Mouse (Mus musculus) gastrocnemius, adult 2 months (tissue): ENCODE results near the gene Adgra3. TPM values are rescaled to one million over a fixed set of nuclear protein-coding genes. Genes with fewer than 3 reads are reported as not detected.

Experiments used
- DNase-seq: peaks from one replicate; pipeline ENCODE4 v3.0.0; 2022
- H3K27ac ChIP-seq: fragments of 200-600 bp; 2 replicates; pipeline ENCODE4 v1.8.1; 2022; ENCODE audit warnings: mild to moderate bottlenecking
- H3K4me3 ChIP-seq: fragments of 200-600 bp; 2 replicates; pipeline ENCODE4 v1.8.1; 2022; ENCODE audit warnings: mild to moderate bottlenecking, moderate library complexity
- CTCF ChIP-seq: fragments of 200-600 bp; IDR thresholded peaks from 2 replicates; pipeline ENCODE4 v1.8.1; 2022; ENCODE audit warnings: antibody characterized with exemption, mild to moderate bottlenecking, moderate library complexity
- intact Hi-C: fragments of 180-260 bp; cut with DNase I; formaldehyde crosslinking; loops from one replicate; pipeline ENCODE4 v1.15.1; 2025
- total RNA-seq, 2 experiments: library from RNA; stranded (reverse); gene quantifications; 2 replicates each; pipeline ENCODE4 v1.2.3; 2021

The Adgra3 gene
- total RNA-seq, 2 experiments from 2014 or later, result 9.8 to 13.2 TPM

DNA sequence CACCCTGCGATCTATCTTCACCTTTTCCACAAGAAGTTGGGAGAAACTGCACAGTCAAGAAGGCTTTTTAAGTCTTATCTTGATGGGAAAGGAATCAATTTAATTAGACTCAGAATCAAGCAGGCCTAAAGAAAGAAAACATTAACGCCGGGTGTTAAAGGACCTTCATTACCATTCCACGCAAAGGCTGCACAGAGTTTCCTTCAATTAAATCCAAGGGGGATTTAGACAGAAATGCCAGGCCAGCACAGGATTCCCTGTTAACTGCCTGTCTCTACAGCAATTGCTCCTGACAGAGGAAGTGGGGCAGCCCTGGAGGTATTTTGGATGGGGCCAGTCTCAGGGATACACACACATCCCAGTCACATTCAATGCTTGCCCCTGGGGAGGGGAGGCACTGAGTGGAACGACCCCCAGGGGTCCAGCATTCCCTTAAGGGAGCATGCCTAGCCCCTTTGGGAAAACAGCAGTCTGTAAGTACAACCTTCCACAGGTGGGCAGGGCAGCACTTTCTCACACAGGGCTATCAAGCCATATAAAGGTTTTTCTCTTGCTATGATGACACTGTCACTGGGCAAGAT, 10.4 kb downstream of the Adgra3 start:
- intact Hi-C loops, result no loop called here
- no peak overlapping the region for H3K27ac ChIP-seq
- no peak for DNase-seq
- H3K4me3 ChIP-seq, result no peak overlapping the region
- no peak for TF ChIP-seq CTCF

DNA sequence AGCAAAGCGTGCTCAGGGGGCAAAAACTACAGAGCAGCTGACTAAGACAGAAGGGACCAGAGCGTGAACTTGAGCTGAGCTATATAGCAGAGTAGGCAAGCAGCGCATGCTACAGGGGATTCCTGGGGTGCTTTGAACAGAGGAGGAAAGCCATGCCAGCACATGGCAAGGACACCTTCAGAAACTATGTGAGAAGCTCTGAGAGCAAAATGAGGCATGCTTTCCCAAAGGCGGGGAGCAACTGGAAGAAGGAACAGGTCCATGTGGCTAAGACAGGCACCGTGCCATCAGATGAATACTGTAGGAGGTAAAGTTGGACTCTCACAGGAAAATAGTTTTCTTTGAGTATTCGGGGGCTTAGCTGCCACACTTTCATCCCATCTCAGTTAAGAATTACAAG, 13.6 kb downstream of the Adgra3 start:
- no peak overlapping the region for H3K27ac ChIP-seq
- no peak for DNase-seq
- H3K4me3 ChIP-seq, result no peak overlapping the region
- intact Hi-C loops, result no loop called here
- TF ChIP-seq CTCF, result no peak

DNA sequence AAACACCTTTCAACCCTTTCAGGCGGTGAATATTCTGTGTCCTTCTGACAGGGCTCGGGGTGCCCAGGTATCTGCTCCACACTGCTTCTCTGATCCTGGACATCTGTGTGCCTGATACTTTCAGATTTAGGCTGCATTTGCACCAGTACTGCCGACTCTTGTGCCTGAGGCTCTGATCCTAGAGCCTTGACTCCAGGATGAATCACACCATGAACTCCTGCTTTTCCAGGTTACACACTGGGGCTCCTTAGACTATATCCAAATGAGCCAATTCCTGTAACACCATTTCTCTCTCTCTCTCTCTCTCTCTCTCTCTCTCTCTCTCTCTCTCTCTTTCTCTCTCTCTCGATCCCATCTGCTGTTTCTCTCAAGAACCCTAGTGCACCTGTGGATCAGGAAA, 15.1 kb downstream of the Adgra3 start:
- TF ChIP-seq CTCF, result no peak
- no peak for DNase-seq
- intact Hi-C loops, result no loop called here

DNA sequence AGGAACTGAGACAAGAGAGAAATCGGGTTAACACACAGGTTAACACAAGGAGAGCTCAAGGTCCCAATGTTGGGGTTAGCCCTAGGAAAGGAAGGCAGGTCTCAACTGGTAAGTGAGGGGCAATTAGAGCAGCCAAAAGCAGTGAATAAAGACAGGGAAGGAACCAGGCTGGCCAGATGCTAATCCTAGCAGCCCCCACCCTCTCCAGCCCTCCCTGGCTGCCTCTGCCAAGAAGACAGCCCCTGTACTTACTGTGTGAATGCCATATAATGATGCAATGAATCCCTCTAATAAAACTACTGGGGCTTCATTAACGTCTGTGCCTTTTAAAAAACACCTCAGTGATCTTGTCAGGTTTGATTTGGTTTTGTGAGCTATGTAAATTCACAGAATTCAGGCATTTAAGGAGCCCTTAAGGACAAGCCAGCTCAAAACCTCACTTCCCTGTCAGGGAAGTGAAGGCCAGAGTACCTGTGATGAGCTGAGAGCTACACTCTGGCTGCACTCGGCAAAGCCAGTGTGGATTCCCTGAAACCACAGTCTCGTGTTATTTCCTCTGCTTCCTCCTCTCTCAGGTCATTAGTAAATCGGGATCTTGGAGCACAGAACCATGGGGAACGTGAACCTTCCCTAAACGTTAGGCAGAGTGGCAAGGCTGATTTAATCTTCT, 16.4 kb downstream of the Adgra3 start:
- H3K27ac ChIP-seq, result no peak overlapping the region
- no peak for DNase-seq
- no peak for TF ChIP-seq CTCF
- intact Hi-C loops, result no loop called here
- H3K4me3 ChIP-seq, result no peak overlapping the region

More for the DNA sequence above, 15.1 kb downstream of the Adgra3 start:
- Histone ChIP-seq H3K27ac (no peak overlapping the region), H3K4me3 (no peak overlapping the region)

DNA sequence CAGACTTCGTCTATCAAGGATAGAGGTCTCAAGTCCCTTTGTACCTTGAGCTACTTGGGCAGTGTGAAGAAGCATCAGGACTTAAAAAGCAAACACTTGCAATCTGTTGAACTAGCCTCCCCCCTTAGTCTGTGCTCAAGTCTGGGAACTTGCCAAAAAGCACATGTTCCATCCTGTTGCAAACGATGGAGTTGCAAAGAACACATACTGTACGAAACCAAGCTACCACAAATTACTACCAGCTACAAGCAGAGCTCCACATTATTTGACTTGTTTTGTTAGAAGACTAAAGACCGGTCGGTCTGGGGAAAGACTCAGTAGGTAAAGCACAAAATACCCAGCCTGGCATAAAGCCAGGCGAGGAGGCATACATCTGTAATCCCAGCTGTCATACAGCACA, 19.3 kb downstream of the Adgra3 start:
- TF ChIP-seq CTCF, result no peak
- no peak overlapping the region for H3K27ac ChIP-seq
- intact Hi-C loops, result no loop called here
- DNase-seq, result no peak
- no peak overlapping the region for H3K4me3 ChIP-seq

DNA sequence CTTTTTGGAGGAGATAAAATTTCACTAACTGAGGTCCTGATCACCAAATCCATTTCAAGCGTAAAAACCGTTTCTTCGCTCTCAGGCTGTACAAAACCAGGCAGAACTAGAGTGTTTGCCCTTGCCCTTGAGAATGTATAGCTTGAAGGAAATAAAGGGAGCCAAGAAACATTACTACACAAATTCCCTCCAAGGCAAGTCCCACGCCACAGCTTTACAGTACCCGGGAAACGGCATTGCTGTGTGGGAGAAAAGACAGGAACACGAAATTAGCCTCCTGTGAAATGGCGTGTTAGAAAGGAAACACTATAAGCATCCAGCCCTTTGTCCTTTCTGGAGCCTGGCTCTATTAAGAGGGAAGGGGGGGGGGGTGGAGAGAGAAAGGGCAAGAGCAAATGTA, 21.1 kb downstream of the Adgra3 start:
- H3K27ac ChIP-seq, result no peak overlapping the region
- intact Hi-C loops, result no loop called here
- H3K4me3 ChIP-seq, result no peak overlapping the region
- no peak for DNase-seq
- TF ChIP-seq CTCF, result no peak

DNA sequence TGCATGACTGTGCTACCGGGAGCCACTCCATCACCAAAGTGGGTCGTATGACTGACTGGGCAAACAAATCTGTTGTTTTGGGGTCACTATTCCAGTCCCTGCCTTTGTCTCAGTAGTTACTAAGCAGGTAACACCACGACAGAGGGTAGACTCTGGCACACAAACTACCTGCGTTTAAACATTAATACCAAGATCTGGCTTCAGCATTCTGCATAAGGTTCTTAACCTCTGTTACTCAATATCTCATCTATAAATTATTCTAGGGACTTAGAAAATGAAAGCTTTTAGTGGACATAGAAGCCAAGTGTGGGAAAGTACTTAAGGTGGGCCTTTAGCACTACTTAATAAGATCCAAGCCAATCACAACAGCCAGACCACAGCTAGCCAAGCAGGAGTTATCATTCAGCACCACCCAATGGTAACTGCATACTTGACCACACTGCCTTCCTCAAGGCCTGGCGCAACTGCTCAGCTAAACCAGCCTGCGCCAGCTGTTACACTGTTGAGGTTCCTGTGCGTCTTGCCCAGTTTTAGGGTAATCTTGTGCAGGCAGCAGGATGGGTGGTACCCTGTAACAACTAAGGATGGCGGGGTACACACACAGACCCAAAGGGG, 23.8 kb downstream of the Adgra3 start:
- H3K4me3 ChIP-seq, result no peak overlapping the region
- TF ChIP-seq CTCF, result no peak
- no peak overlapping the region; the same call in 1 of the 2 replicates for H3K27ac ChIP-seq
- DNase-seq, result no peak
- intact Hi-C loops, result no loop called here

DNA sequence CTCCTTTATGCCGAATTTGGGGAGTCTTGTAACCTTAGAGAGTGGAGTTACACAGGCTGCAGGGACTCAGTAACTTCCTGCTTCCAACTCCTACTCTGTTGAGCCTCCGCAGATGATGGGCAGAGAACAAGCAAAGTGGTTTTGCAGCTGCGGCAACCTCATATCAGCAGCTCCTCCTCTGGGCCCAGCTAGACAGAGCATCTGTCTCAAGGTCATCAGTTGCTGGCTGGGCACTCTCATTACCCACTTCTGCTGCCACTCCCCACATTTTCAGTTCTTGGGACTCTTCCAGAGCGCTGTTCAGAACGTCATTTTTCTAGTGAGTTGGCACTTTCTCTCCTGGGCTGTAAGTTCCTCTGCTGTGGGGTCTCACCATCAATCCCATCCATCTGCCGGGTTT, 24.6 kb downstream of the Adgra3 start:
- intact Hi-C loops, result no loop called here
- DNase-seq, result peak; percentile 28
- no peak for TF ChIP-seq CTCF
- Histone ChIP-seq H3K27ac (peak overlapping the region; percentile 57), H3K4me3 (peak overlapping the region; percentile 7; the same call in 1 of the 2 replicates)

DNA sequence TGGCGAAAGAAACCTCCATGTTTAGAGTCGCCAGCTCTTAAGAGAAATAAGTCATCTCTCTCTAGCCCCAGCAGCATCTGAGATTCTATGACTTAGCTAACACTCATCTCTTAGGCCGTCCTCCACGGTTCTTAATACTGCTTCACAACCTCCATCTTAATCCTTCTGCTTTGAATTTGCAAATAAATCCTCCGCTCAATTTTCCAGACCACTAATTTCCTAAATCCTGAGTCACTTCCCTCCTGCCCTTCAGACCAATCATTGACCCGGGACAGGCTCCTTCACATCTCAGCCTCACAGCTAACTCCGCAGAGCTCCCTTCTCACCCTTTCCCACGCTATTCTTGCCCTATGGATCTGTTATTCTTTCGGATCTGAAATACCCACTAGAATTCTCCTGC, 25.1 kb downstream of the Adgra3 start:
- no peak for TF ChIP-seq CTCF
- H3K4me3 ChIP-seq, result peak overlapping the region; percentile 7; the same call in 1 of the 2 replicates
- intact Hi-C loops, result loop anchor here (2.0 kb wide), 1 partner anchor 57 kb away; no protein-coding TSS in a partner anchor
- peak overlapping the region; percentile 57 for H3K27ac ChIP-seq
- DNase-seq, result no peak

DNA sequence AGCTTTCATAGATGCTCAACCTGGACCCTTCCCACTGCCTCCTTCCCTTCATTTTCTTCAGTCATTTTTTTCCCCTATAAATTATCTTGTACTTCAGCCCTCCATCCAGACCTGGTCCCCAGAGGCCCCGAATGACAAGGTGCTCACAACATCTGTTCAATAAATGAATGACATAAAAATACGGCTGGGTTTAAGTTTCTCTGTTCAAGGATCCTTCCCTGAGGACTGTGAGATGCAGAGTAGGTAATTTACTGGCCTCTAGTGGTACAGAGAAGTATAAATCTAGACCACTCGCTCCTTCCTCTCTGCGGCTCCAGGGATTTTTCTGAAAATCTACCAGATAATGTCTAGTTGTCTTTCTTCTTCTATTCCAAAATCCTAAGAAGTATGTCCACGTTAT, 26.5 kb downstream of the Adgra3 start:
- Histone ChIP-seq H3K4me3 (no peak overlapping the region), H3K27ac (no peak overlapping the region; the same call in 1 of the 2 replicates)
- intact Hi-C loops, result loop anchor here (2.0 kb wide), 1 partner anchor 56 kb away; no protein-coding TSS in a partner anchor
- TF ChIP-seq CTCF, result peak; percentile 62
- DNase-seq, result no peak

DNA sequence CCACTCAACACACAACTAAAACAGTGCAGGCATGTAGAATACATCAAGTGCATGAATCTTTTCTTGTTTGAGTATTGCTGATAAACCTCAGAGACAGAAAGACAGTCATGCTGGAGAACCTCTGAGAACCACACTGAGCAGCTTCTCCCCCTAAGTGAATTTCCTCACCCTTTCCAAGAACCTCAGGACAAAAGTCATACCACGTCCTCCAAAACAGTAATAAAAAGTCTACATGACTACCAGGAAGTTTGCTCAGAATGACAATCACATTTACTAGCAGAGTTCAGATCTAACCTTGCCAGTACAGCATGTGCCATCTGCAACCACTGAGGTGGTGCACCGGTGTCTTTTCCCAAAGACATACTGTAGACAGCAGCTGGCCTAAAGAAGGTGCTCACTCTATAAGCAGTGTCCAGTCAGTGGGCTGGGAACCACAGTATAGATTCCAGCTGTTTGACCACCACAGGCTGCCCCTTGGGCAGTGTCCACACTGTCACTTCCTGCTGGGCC, 27.0 kb downstream of the Adgra3 start:
- no peak for TF ChIP-seq CTCF
- Histone ChIP-seq H3K4me3 (no peak overlapping the region), H3K27ac (no peak overlapping the region)
- DNase-seq, result no peak
- intact Hi-C loops, result loop anchor here (2.0 kb wide), 1 partner anchor 55 kb away; no protein-coding TSS in a partner anchor

DNA sequence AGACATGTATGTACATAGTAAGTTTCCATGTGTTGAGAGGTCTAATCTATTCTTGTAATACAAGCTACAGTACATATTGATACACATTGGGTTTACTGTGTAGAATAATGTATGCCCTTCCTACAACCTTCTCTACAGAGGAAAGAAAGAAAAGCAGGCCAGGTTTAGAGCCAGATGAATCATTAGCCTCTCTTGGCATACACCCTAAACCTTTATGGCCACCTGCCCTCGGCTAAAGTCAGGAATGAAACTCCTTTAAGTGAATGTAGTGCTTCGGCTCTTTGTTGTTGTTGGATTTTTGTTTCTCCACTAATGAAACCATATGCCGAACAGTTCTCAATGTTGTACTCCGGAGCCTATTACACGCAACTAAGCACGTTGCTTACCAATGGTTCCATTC, 27.5 kb downstream of the Adgra3 start:
- Histone ChIP-seq H3K27ac (no peak overlapping the region), H3K4me3 (no peak overlapping the region)
- no peak for DNase-seq
- intact Hi-C loops, result no loop called here
- no peak for TF ChIP-seq CTCF

DNA sequence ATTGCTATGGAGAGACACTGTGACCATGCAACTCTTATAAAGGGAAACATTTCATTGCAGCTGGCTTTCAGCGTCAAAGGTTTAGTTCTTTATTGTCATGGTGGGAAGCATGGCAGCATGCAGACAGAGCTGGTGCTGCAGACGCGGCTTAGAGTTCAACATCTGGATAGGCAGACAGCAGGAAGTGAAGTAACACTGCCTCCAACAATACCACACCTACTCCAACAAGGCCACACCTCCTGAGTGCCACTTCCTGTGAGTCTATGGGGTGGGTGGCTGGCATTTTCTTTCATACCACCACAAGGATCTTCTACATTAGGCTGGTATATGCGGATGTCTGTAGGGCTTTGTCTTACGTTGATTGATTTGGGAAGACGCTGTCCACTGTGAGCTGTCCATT, 29.1 kb downstream of the Adgra3 start:
- intact Hi-C loops, result no loop called here
- Histone ChIP-seq H3K4me3 (no peak overlapping the region), H3K27ac (no peak overlapping the region)
- TF ChIP-seq CTCF, result no peak
- no peak for DNase-seq
